Mouse (Mus musculus): ENCODE results near the gene Gm11444. TPM values are rescaled to one million over a fixed set of nuclear protein-coding genes. Genes with fewer than 3 reads are reported as not detected.

The Gm11444 gene
- polyA plus RNA-seq (2012), result not detected in 2 replicates

GRCm38 (mm10) chr11:85850233-85850632 lies at the start of gene Gm11444:
Gene Gm11444, minus strand, starts transcription at chr11:85850333.
- TF ChIP-seq GATA1 (IDR thresholded peaks at IDR 0.05; ENCODE audit: low read length), result no peak

DNA sequence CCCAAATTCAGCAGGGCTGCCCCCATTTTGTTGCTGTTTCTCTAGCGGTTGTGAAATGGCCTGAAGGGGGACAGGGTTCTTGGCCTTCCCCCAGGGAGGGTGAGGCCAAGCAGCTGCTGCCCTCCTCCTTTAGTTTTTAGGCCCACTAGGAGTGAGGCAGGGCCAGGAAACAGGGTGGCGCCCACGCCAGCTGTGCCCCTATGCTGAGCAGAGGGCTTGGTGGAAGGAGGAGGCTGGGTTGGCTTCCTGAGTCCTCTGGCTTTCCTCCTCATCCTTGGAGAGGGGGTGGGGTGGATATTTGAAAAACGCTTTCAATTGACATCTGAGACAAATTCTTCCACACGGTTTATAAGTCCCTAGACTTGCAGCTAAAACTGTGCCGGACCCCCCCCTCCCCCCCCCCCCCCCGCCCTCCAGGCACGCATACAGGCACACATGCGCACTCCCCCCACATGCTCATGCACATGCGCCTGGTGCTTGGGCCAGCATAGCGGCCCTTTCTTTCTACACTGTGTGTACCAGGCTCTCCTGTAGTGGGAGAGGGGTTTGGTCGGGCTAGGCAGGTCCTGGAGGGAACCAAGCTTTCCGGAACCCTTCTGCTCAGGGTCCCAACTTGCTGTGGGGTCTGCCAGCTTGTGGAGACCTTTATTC lies 46.3 kb upstream of the Gm11444 start:
- TF ChIP-seq GATA1 (IDR thresholded peaks at IDR 0.05; ENCODE audit: low read length), result no peak

DNA sequence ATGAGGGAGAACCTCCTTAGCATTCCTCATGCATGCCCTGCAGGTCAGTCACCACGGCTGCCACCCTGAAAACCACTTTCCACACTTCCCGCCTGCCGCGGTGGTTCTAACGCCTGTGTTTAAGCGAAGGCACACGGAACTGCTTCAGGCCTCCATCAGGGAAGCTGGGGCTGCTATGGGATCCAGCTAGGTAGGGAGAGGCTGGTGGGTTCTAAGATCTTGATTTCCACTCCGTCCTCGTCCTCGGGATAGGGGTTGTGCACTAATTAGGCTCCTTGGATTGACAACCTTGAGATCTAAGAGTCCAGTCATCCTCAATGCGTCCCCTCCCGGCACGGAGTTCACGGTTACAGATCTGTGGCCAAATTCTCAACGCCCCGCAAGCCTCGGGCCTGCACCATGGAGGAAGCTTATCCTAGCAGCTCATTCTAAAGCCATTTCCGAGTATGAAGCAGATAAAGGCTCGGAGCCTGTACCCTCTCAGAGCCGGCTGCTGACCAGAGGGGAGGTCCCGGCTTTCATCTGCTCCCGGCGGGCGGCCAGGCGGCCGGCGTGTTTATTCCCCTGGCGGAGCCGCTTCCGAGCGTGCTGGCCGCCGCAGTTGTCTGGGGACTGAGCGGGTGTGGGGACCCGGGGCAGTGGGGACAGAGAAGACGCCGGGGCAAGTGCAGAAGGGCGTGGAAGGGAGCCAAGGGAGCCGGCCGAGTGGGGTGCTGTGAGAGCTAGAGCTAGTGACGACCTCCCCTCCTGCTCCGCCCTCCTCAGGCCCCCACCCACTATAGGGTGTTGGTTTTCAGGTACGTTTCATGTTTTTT lies 44.8 kb upstream of the Gm11444 start:
- TF ChIP-seq GATA1 (IDR thresholded peaks at IDR 0.05; ENCODE audit: low read length), result no peak

- no peak for TF ChIP-seq GATA1 (IDR thresholded peaks at IDR 0.05; ENCODE audit: low read length)
Measured at GRCm38 (mm10) chr11:85894136-85894530, 44.0 kb upstream of the Gm11444 start.

DNA sequence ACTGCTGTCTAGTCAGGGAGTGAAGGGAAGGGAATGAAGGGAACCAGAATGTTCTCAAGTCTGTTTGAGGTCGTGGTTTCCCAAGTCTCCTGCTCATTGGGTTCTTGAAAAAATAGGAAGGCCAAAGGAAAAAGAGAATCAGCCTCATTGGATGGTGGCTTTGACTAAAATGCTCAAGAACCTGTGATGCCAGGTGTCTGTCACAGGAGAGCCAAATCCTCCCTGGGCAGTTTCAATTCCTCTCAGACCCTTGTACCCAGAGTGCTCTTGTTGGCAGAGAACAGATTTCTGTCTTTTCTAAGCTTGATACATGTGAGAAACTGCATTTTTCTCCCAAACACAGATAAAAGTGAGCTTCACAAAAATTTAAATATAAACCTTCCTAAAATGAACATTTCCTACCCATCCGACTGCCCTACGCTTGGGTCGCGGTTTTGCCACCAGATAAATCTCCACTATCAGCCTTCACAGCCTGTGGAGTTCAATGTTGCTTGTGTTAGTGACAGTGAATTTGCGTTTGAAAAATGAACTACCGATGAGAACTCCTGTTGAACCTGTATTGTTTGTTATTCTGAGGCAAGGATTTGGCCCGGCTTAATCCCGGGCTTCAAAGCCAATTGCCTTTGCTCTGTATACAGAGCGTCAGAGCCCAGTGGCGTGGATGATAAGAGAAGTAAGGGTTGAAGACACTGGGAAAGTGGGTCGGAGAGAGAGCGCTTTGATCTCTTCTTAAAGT lies 43.4 kb upstream of the Gm11444 start:
- no peak for TF ChIP-seq GATA1 (IDR thresholded peaks at IDR 0.05; ENCODE audit: low read length)

GRCm38 (mm10) chr11:85892771-85893170 lies 42.6 kb upstream of the Gm11444 start:
- TF ChIP-seq GATA1 (IDR thresholded peaks at IDR 0.05; ENCODE audit: low read length), result no peak

GRCm38 (mm10) chr11:85891692-85892040 lies 41.5 kb upstream of the Gm11444 start:
- no peak for TF ChIP-seq GATA1 (IDR thresholded peaks at IDR 0.05; ENCODE audit: low read length)

- no peak for TF ChIP-seq GATA1 (IDR thresholded peaks at IDR 0.05; ENCODE audit: low read length)
Measured at GRCm38 (mm10) chr11:85891010-85891691, 41.0 kb upstream of the Gm11444 start.

DNA sequence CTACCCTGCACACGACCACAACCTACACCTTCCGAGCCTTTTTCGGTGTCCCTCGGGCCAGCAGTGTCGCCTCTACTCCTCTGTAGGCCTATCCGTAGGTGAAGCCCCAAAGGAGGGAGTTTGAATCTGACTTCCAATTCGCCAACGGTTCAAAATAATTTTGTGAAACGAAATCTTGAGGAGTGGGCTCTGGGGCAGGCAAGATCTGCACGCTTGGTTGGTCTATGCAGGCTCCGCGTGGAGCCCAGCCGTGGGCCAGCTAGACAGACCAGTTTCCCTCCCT lies 40.4 kb upstream of the Gm11444 start:
- TF ChIP-seq GATA1 (IDR thresholded peaks at IDR 0.05; ENCODE audit: low read length), result no peak

- no peak for TF ChIP-seq GATA1 (IDR thresholded peaks at IDR 0.05; ENCODE audit: low read length)
Measured at GRCm38 (mm10) chr11:85889730-85890562, 39.8 kb upstream of the Gm11444 start.

DNA sequence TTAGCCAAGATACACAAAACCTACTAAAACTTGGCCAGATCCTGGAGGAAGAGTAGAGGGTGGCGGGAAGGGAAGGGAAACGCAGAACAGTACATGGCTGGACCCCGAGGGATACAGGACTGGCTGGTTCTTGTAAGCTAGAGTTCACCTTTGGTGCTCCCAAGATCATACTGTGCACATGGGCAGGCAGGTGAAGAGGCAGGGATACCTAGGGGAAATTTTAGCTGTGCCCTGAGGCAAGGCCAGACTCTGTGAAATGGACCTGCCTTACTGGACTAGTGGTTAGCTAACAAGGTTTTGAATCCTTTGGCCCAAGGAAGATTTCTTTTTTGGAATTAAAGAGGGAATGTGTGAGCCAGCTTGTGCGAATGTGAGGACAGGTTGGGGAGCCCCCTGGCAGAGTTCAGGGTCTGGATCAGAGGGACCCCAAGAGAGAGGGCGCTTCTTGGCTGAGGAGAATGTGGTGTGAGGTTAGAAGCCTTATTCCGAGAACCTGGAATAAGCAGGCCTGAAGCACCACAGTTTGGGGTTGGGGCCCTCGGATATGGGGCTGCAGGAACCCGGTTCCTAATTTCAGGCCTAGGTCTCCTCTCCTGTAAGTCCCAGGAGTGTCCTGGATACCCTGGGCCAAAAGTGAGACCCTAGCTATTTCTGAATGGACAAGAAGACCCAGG lies 39.1 kb upstream of the Gm11444 start:
- no peak for TF ChIP-seq GATA1 (IDR thresholded peaks at IDR 0.05; ENCODE audit: low read length)

DNA sequence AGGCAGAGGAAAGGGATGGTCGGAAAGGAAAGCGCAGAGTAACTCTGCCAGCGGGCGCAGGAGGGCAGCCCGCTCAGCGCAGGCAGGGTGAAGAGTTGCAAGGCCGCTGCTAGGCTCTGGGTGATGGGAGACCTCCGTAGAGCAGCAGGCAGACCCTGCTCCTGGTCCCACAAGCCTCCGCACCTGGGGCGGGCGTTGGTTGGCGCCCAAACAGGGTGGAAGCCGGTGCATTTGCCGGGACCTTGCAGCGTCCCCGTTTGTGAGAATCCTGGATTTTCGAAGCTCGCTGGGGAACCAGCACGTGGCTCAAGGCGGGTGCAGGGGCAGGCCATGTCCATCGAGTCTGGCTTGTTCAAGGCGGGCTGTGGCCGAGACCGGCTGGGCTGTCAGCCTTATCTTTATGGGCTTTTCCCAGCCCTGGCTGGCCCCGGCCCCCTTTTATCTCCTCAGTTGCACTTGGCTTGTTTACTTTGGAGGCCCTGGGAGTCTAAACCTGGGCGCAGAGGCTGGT lies 38.4 kb upstream of the Gm11444 start:
- no peak for TF ChIP-seq GATA1 (IDR thresholded peaks at IDR 0.05; ENCODE audit: low read length)

DNA sequence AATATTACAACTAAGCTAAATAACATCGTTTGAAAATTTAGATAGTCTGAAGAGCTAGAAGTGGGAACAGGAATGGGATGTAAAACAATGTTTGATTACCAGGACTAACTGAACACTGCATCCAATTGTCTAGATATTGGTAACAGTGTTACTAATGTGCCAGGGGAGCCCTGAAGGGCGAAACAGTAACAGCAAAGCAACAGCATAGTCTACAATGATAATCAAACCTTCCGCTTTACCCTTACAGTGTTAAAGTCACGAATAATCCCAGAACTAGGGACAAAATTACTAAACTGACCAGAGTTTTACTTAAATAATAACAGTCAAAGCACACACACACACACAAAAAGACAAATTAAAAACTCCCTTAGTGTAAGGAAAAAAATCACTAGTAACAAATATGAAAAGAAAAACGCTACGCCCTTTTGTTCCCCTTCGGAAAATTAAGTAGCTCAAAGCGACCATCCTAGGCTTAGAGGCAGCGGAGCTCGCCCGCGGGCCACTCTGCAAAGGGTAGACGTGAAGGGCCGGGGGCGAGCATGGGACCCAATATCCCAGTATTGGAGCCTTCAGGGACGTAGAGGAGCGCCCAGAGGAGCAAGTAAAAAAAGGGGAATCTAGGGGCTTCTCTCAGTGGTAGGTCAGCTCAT lies 37.8 kb upstream of the Gm11444 start:
- TF ChIP-seq GATA1 (IDR thresholded peaks at IDR 0.05; ENCODE audit: low read length), result no peak

- no peak for TF ChIP-seq GATA1 (IDR thresholded peaks at IDR 0.05; ENCODE audit: low read length)
Measured at GRCm38 (mm10) chr11:85887273-85887672, 37.1 kb upstream of the Gm11444 start.

Data from G1E-ER4 (cell line).